Mouse (Mus musculus): Measurements from ENCODE around the gene Mcrip2. TPM values are rescaled to one million over a fixed set of nuclear protein-coding genes. Genes with fewer than 3 reads are reported as not detected.

Mcrip2 gene
- total RNA-seq, 2 experiments from 2014 or later, result 23.3 to 23.7 TPM

- DNase-seq (ENCODE audit: low spot score in 2 of 2), result no peak
These were observed 2.4 kb downstream of the Mcrip2 start for GRCm38 (mm10) chr17:25866172-25866571.

DNA sequence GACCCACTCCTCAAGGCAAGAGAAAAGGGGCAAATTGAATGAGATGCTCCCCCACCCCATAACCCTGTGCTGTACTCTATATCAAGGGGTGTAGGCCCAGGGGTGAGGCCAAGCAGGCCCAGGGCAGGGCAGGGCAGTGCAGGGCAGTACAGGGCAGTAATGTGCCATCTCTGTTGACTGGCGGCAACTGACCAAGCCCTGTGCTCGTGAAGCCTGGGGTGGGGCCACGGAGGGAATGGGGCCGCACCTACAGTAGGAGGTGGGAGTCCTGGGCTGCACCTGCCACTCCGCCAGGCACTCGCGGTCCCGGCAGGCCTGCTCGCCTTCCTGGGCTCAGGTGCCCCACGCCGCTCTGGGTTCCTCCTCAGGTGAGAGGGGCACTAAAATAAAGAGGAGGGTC, 3.3 kb downstream of the Mcrip2 start:
- no peak for DNase-seq (ENCODE audit: low spot score in 2 of 2)

DNA sequence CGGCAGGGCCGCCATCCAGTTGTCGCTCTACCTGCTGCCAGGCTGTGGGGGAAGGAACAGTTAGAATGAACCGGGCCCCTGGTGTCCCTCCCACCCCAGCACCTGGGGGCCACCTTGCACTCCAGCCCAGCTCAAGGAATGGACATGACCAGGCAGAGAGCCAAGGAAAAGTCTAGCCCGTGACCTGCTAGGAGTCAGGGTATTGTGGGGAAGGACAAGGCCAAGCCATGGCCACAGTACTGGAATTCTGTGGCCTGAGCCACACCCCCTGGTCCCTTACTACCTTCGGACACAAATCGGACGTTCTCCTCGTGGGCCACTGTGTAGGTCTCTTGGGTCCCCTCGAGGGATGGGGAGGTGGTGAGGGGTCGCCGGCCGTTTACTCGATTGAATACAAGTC, 4.3 kb downstream of the Mcrip2 start:
- DNase-seq (ENCODE audit: low spot score in 2 of 2), result no peak

DNA sequence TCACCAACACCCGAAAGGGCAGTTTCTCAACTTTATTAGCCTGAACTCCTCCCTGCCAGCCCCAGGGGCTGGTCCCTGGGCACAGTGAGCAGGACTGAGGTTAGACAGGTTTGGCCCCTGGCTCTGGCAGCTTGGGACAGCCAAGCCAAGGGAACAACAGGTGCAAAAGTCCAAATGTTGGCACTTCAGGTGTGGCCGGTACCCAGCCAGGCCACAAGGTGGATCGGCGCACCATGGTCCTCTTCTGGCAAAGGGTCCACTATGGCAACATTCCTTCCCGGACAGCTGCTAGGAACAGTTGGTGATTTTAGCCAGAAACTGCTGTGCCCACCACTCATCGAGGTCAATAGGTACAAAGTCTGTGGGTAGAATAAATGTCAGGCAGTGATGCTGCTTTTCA, 4.9 kb downstream of the Mcrip2 start:
- DNase-seq (ENCODE audit: low spot score in 2 of 2), result no peak

DNA sequence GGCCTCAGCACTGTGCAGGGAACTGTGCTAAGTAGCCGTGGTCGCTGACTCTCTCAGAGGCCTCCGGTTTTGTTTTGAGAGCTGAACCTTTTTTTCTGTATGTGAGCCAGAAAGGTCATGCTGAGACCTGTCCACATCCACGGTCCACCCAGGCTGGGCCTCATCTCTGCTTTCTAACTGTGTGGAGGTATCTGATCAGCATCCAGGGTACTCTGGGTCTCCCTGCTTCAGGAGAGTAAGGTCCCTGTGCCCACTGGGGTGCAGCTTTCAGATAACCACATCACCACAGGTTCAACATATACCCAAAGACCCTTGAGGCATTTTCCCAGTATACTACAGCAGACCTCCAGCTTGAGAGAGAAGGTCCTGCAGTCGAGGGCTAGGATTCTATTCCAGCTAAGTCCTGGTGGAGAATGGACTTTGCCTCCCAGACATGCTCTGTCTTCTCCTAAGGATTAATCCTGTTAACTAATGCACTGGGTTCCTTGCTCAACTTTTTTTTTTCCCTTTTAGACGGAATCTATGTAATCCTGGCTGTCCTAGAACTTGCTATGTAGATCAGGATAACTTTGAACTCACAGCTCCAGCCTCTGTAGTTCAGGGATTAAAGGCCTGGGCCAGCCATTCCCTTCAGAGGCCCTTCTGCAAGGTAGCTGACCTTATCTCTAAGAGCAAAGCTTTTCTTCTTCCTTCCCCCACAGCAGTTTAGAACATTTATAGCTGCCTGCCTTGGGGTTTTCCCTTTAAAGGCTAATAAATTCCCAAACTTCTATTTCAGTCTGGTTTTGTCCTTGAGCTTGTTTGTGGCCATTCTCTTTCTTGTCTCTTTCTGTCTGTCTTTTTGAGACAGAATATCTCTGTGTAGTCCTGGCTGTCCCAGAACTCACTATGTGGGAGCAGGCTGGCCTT, 6.6 kb downstream of the Mcrip2 start:
- DNase-seq (ENCODE audit: low spot score in 2 of 2), result no peak

DNA sequence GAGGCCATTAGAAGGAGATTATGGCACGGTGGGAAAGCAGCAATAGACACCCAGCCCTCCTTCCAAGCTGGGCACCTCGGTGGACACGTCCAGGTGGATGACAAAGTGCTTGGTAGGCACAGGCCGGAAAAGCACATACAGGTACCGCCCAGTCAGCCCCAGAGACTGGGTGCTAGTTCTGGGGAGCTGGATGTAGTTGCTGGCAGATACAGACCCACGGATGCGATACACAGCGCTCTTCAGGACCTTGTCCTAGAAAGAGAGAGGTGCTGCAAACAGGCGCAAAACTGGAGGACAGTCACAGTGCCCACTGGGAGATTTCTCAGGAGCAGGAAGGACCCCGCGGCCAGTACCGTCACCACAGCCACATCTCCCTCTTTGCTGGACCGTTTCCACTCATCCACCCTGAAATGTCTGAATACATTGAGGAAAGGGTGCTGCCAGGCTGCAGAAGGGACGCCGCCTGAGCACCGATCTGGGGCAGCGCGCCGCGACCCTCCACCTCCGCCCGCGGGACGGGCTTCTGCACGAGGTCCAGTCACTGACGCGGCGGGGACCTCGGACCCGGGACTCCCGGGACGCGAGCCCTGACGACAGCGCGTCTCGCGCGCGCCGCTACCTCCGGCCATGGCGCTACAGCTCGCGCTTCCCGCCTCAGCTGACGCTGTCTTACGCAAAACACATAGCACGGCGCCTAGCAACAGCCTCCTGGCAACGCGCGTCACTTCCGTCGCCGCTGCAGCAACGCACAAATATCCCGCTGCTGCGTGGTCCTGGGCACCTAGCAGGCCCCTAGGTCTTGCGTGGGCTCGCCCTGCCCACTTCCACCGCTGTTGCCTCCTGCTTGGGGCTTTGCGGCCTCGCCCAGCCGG, 7.5 kb downstream of the Mcrip2 start, which contains the start of gene Wdr90:
Gene Wdr90, minus strand, starts transcription at position 670 of the 872 bp plus-strand sequence.
- DNase-seq (ENCODE audit: low spot score in 2 of 2), result peak; percentile 93 to 96

DNA sequence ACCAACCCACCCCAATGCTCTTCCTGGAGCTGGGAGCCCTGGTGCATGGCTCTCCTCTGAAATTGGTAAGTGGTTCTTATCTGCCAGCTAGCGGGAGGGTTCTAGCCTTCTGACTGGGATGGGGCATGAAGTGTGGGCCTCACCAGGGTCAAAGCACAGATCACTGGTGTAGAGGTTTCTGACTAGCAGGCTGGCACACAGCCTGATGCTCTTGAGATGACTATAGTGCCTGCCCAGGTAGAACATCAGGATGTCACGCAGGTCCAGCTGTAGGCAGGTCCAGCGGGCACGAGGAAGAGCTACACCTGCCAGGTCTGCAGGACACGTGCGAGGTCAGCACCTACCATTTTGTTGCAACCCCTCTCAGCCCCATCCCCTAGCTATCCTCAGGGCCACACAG, 8.3 kb downstream of the Mcrip2 start:
- no peak for DNase-seq (ENCODE audit: low spot score in 2 of 2)

GRCm38 (mm10) chr17:25844396-25844901, 24.1 kb downstream of the Mcrip2 start, which contains the start of gene Rhot2:
TSS of gene Rhot2 (minus strand) at chr17:25844851.
- DNase-seq (ENCODE audit: low spot score in 2 of 2), result peak; percentile 94 to 96

DNA sequence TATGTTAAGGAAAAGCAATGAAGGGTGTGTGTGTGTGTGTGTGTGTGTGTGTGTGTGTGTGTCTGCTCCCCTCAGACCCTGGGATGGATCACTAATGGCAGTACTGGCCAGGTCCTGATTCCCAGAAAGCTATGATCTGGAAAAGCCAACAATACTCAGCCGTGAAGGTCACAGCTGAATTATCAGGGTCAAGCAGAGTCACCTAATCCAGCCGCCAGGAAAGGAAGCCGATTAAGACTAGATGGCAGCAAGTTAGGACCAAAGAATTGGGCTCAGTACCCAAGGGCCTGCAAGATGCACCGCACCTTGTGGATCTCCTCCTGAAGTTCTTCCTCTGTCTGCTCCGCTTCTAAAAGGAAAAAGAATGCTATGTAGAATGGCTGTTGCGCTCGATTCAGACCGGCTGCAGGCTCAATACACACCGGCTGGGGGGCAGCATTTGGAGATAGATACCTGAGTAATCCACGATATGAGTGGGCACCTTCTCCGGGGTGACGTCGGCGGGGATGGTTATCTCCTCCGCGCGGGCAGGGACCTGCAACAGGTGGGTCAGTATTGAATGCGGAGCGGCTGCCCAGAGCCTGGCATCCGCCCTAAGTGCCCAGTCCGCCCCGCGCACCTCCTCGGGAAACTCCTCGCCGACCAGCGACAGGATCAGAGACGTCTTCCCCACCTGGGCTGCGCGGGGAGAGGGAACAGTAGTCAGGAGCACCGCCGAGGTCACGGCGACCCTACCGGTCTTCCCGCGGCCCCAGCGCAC, 24.7 kb downstream of the Mcrip2 start:
- DNase-seq (ENCODE audit: low spot score in 2 of 2), result no peak

GRCm38 (mm10) chr17:25843122-25843521, 25.4 kb downstream of the Mcrip2 start:
- no peak for DNase-seq (ENCODE audit: low spot score in 2 of 2)

DNA sequence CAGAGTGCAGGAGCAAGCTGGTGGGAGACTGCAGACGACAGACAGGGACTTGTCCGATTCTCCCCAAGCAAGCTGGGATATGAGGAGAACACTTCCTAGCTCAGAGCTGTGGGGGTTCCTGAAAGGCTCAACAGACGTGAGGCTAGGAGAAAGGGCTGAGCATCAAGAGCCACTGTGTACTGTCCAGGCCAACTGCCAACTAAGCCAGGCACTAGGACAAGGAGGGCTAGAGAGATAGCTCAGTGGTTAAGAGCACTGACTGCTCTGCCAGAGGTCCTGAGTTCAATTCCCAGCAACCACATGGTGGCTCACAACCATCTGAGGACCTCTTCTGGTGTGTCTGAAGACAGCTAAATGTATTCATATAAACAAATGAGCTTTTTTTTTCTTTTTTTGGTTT, 26.1 kb downstream of the Mcrip2 start:
- DNase-seq (ENCODE audit: low spot score in 2 of 2), result no peak

DNA sequence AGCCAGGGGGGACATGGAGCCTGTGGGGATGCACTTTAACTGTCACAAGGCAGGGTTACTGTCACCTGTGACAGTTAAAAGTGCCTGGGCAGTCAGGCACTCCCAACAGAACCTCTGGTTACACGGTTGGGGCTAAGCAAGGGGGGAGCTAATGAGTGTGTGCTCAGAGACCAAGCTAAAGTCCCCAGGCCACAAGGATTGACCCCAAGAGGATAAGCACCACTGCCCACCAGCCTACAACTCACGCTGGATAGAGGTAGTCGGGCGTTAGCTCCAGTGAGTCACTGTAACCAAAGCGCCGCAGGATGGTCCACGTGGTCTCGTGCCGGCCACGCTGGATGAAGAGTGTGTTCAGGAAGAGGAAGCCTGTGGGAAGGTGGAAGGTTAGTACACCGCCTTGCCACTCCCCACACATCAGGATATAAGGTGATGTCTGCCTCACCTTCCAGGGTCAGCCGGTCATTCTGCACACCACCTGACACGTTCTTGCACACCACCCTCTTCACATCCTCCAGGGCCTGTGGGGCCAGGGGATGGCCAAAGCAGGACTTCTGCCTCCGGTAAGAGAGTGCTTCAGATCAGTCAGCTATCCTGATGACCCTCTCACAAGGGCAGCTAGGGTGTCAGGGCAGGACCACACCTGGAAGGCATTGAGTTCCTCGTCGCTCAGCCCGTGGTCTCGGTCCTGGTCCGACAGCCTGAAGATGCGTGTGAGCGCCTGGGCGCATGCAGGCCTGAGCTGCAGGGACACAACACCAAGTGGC, 27.3 kb downstream of the Mcrip2 start, which contains the start of gene Gm20683:
Gene Gm20683, minus strand, starts transcription at position 647 of the 764 bp plus-strand sequence.
- DNase-seq (ENCODE audit: low spot score in 2 of 2), result no peak

GRCm38 (mm10) chr17:25840519-25840918, 28.0 kb downstream of the Mcrip2 start:
- DNase-seq (ENCODE audit: low spot score in 2 of 2), result no peak

DNA sequence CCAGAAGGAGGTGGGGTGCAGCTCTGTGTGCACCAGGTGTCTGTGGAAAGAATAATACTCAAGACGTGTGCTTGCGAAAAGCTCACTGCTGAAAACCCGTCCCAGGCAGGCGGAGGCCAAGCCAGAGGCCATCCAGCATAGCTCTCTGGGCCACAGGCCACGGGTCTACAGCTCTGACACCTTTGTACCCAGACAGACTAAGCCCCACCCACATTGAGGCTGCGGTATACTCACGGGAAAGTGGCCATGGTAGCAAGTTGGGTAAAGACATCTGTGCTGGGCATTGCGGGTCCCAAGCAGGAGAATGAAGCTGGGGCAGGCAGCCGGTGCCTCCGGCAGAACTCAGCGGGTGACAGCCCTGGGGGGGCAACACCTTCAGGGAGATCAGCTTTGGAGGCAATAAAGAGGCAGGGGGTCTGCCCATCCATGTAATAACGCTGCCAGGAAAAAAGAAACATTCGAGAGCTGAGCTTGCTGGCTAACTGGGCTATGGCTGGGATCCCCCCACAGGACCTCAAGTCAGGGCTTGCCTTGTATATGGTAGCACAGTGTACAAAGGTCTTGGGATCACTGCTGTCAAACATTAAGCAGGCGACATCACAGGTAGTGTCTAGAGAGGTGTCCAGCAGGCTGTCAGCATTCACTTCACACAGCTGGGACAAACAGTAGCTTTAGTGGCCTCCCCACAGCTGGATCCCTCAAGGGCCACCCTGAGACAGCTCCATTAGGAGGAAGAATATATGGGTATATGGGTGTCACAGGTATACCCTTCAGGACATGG, 28.9 kb downstream of the Mcrip2 start:
- no peak for DNase-seq (ENCODE audit: low spot score in 2 of 2)

- no peak for DNase-seq (ENCODE audit: low spot score in 2 of 2)
These were observed 29.7 kb downstream of the Mcrip2 start for GRCm38 (mm10) chr17:25838904-25839303.

DNA sequence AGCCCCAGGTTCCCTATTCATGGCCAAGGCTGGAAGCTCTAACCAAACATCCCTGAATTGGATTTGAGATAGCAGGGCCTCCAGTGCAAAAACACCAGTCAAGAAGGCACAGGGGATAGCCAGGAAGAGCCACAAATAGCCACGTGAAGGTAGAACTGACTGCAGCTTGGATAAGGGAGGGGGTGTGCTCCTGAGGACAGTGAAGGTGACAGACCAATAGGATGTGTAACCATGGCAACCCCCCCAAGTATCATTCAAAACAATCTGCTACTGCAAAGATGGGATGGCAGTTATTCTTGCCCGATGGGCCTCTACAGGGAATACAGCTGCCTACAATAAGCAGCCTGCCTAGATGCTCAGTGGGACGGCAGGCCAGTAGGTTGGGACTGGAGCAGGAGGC, 31.0 kb downstream of the Mcrip2 start:
- peak in 1 of 2 experiments; percentile 51 for DNase-seq (ENCODE audit: low spot score in 2 of 2)

GRCm38 (mm10) chr17:25837076-25837410, 31.5 kb downstream of the Mcrip2 start, which contains the start of gene Rhbdl1:
TSS of gene Rhbdl1 (minus strand) at chr17:25837295.
- DNase-seq (ENCODE audit: low spot score in 2 of 2), result peak; percentile 84 to 90

DNA sequence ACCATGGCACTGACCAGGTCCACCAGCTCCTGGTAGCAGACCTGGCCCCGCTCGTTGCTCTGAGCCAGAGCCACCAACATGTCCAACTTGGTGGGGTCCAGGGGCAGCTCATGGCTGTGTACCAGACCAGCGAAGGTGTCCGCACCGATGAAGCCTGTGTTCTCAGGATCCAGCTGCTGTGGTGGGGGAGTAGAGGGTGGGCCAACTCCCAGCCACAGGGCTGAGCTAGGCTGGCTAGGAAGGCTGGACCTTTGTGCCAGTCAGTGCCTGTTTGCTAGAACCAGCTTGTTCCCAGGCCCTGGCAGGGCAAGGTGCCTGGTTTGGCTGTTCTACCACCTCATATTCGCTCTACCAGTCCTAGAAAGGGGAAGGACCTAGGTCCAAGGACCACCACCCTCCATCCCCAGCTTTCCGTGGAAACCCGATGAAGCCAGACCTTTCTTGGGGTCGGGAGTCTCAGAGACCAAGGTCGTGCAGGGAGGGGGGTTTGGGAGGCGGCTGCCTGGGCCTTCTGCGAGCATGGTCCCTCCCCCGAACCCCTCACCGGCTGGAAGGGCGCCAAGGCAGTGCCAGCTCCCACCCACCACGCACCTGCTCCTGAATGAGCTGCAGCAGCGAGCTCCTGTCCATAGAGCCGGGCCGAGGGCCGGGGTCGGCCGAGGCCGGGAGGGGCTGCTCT, 32.0 kb downstream of the Mcrip2 start:
- peak in 1 of 2 experiments; percentile 50 for DNase-seq (ENCODE audit: low spot score in 2 of 2)

DNA sequence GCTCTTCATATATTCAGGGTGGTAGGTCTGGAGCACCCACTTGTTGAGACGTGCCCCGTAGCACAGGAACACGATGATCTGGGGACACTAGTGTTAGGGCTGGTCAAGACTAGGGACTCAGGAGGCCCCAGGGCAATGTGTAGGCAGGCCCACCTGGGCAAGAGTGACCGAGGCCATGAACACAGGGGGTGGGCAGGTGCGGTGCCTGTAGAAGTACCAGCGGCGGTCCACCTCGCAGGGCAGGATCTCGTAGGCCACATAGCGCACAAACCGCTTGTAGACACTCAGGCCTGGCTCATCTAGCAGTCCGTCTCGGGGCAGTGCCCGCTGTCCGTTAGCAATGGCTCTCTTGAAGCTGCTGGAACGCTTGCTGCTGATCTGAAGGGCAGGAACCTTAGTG, 32.7 kb downstream of the Mcrip2 start:
- no peak for DNase-seq (ENCODE audit: low spot score in 2 of 2)

All from layer of hippocampus, adult 18-20 months (tissue).